Mouse (Mus musculus): ENCODE results near the gene Polr2a.
"Not testable (repeated sequence)": the region's sequence is repeated elsewhere in the genome, so short reads cannot be mapped to it uniquely, and the experiment has no call there.

Polr2a gene

DNA sequence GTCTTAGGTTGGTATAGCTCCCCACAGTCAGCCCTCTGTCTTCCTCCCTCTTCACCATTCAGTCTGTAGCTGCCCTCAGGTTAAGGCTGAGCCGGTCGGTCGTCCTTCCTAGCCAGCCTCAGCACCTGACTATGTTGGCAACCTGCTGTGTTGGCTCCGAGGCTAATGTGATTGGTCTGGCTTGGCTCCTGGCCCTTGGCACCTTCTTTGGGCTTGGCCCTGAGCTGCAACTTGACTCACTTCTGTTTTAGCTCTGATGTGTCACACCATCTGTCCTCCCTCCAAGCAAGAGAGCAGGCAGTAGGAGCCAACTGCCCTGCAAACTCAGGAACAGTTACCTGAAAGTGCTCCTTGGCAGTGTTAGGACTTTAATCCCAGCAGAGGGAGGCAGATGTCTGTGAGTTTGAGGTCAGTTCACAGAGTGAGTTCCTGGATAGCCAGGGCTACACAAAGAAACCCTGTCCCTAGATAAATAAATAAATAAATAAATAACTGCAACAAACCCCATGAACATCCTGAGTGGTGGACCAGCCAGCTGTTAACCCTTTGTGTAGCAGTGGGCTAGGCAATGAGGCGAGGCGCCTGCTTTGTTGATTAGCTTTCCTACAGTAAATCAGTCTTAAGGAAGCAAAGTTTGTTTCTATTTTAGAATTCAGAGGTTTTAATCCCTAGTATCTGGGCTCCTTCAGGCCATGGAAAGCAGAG, 51.5 kb downstream of the Polr2a start:
- in situ Hi-C loops (cut with MboI, MseI): no loop called here

DNA sequence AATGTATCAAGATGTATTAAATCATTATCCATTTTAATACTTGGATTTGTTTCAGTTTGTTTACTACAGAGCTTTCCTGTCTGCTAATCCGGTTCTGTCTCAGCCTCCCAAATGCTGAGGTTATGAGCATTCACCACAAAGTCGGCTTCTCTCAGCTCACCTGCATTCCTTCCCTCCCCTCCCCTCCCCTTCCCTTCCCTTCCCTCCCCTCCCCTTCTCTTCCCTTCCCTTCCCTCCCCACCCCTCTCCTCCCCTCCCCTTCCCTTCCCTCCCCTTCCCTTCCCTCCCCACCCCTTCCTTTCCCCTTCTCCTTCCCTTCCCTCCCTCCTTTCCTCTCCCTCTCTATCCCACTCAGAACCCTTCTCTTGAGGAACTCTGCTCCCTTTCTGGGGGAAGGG, 53.8 kb downstream of the Polr2a start:
- in situ Hi-C loops (cut with MboI, MseI): no loop called here

GRCm38 (mm10) chr11:69703814-69704612, 54.4 kb downstream of the Polr2a start:
- in situ Hi-C loops (cut with MboI, MseI): no loop called here

DNA sequence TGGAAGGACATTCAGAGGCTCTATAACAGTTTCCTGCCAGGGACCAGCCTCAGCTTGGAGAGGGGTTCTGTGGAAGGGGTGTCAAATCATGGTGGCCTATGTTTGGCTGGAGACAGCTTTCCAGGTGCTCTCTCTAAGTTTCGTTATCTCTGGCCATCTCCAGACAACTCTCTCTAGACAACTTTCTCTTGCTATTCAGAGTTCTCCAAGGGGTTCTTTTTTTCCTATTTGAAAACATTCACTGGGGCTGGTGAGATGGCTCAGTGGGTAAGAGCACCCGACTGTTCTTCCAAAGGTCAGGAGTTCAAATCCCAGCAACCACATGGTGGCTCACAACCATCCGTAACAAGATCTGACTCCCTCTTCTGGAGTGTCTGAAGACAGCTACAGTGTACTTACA, 55.1 kb downstream of the Polr2a start:
- in situ Hi-C loops (cut with MboI, MseI): not testable (repeated sequence)

DNA sequence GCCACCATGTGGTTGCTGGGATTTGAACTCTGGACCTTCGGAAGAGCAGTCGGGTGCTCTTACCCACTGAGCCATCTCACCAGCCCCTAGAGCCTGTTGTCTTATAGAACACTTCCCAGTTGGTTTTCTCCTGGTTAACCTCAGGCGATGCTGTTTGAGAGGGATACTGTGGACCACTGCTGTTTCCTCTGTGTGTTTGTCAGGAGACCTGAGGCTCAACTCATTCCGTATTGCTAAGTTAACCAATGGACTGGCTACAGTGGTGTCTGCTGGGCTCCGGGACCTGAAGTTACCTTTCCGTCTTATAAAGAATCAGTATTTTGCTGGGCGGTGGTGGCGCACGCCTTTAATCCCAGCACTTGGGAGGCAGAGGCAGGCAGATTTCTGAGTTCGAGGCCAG, 55.6 kb downstream of the Polr2a start:
- in situ Hi-C loops (cut with MboI, MseI): not testable (repeated sequence)

- in situ Hi-C loops (cut with MboI, MseI): no loop called here
These were observed 58.8 kb downstream of the Polr2a start for GRCm38 (mm10) chr11:69699595-69699994.

DNA sequence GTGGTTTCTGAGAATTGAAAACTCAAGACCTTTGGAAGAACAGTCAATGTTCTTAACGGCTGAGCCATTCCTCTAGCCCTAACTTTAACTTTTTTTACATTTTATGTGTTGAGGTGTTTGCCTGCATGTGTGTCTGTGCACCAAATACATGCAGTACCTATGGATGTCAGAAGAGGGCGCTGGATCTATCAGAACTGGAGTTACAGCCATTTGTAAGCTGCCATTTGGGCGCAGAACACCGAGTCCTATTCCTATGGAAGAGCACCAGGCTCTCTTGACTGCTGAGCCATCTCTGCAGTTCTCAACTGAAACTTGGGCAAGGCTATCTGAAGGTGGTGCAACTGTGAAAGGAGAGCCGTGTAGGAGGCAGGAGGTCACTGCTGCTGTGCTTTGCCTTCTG, 59.9 kb downstream of the Polr2a start:
- in situ Hi-C loops (cut with MboI, MseI): no loop called here

DNA sequence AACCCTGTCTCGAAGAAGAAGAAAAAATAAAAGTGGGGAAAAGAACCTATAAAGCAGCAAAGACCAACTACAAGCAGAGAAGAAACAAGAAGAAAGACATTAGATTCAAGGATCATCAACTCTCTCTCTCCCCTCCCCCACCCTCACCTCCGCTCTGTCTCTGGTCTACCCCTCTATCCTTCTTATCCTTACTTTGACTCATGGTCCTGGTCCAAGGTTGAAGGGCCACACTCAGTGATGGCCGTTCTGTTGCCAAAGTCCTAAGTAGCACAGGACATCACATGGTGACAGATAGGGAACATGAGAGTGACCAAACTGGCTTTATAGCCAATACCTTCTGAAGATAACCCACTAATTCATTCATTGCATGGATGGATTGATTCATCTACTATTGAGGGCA, 61.0 kb downstream of the Polr2a start:
- in situ Hi-C loops (cut with MboI, MseI): no loop called here

DNA sequence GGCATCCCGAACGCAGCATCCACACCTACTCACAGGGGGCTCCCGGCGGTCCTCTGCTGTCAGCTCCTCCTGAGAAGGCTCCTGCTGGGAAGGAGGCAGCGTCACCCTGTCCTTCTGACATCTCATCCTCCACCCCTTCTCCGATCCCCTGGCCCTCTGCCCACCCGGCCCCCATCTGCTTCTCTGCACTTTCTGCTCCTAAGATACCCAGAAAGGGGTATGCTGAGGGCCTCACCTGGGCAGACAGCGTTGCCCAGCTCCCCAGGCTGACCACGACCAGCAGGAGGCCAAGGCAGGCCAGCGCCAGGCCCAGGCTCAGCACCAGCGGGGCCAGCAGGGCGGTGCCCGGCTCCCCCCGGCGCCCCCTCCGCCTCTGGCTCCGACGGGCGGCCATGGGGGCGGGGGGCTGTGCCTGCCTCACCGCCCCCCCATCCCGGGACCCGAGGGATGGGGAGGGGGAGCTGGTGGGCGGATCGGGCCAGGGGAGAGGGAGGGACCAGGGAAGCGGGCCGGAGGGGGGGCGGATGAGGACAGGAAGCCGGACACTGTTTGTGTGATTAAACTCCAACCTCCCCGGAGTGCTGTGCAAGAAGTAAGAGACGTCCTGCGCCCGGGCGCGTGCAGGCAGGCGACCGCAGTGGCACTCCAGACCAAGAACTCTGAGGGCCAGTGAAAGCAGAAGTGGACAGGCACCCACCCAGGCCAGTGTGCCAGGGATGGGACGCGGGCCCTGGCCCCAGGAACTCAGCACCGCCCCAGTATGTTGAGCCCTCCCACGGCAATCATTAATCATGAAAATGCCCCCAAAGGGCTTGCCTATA, 62.9 kb downstream of the Polr2a start, which contains the start of the genes Tnfsf12 and Tnfsfm13:
Gene Tnfsf12 (minus strand): TSS at position 489 of the 821 bp plus-strand sequence.
Gene Tnfsfm13 (minus strand): TSS at position 738 of the 821 bp plus-strand sequence.
- in situ Hi-C loops (cut with MboI, MseI): no loop called here

- in situ Hi-C loops (cut with MboI, MseI): no loop called here
These were observed 63.4 kb downstream of the Polr2a start for GRCm38 (mm10) chr11:69695046-69695360.

DNA sequence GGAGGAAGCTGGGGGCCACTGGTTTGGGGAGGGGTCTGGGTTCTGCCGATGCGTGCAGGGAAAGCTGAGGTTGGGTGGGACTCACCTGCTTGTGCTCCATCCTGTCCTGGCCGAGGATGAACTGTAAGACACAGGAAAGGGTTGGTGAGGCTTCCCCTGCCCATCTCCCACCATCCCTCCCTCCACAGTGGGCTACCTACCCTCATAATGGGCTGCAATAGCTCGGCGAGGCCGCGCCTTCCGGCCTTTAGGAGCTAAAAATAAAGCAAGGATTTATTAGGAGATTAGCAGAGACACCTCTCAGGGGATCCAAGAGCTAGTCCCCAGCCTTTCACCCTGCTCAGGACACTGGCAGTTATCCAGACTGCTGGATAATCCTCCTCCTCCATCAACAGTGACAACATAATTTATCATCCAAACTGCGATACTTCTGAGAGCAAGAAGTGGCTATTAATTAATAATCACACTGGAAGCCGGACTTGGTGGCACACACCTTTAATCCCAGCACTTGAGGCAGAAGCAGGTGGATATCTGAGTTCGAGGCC, 64.9 kb downstream of the Polr2a start:
- in situ Hi-C loops (cut with MboI, MseI): no loop called here

DNA sequence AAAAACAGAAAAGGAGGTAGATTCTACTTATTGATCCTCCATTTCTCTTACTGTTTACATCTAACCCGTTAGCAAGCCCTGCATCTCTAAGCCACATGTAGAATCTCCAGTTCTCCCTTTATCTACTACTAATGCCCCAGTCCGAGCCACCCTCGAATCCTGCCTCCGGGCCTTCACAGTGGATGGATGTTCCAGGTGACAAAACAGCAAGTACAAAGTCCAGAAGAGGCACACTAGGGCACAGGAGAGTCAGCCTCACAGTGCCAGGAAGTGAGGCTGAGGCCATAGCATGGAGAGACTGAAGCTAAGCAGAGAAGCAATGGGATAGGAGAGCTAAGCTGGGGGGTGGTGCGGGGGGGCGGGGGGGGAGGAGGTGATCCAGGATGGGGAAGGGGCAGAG, 65.6 kb downstream of the Polr2a start:
- in situ Hi-C loops (cut with MboI, MseI): no loop called here

DNA sequence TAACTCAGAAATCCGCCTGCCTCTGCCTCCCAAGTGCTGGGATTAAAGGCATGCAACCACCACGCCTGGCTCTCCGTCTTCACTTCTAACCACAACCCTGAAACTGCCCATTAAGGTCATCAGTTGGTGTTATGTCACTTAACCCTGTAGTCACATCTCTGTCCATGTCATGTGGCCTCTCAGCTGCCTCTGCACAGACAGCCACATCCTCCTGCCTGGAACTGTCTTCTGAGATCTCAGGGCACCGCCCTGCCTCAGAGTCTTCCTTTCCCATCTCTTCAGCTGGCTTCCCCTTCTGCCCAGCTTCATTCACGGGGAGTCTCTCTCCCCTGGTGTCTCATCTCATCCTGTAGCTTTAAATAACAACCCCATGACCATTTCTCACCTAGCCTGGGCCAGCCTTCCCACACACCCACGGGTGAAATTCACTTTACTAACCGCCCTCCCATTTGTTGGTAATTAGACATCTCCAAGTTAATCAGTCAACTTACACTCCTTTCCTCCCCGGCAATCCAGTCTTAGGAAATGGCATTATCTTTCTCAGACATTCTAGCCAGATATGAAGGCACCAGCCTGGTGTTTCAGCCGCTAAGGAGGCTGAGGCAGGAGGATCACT, 66.1 kb downstream of the Polr2a start:
- in situ Hi-C loops (cut with MboI, MseI): no loop called here

- in situ Hi-C loops (cut with MboI, MseI): loop anchor here (5.0 kb wide), 1 partner anchor 37 kb away; no protein-coding TSS in a partner anchor
These were observed 68.5 kb downstream of the Polr2a start for GRCm38 (mm10) chr11:69689891-69690290.

DNA sequence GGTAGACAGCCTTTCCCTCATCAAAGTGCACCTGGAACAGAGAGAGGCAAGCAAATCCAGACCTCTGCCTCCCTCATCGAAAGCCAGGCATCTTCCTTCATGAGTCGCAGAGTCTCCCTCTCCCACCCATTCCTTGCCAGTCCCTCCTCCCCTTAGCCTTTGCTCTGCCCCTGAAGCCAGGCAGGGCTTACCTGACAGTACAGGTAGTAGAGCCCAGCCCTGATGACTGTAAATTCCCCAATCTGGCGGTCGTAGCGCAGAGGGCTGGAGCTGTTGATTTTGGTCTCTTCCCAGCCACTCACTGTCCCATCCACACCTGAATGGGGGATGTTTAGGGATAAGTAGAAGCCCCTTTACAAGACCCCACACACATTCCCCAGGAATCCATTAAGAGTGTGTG, 71.4 kb downstream of the Polr2a start:
- in situ Hi-C loops (cut with MboI, MseI): loop anchor here (5.0 kb wide), 1 partner anchor 40 kb away; no protein-coding TSS in a partner anchor

GRCm38 (mm10) chr11:69686377-69686776, 72.1 kb downstream of the Polr2a start:
- in situ Hi-C loops (cut with MboI, MseI): loop anchor here (5.0 kb wide), 1 partner anchor 41 kb away; no protein-coding TSS in a partner anchor

DNA sequence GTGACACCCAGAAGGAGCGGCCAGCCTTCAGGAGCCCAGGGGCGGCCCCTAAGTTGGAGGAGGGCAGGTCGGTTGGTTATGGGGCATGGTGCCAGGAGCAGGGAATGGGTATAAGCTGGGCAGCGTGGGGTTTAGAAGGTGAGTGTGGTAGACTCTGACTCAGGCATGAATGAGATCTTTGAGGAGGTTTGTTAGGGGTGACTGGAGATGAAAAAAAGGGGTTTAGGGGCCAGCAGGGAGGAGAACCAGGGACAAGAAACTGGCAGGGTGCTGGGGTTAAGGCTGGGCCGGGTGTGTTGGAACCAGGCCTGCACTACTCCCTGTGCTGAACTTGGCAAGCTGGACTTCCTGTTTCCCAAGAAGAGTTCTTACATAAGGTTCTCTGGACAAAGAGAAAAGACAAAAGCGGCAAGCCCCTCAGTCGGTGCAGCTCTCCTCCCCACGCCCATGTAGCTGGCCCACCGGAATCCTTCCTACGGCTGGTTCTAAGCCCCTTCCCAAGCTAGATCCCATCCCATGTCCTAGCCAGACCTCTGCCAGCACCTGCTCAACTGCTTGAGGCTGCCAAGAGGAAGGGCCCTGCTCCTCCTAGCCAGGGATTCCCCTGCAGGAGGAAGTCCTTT, 72.8 kb downstream of the Polr2a start, which contains the start of gene Tnfsf13:
Gene Tnfsf13 (minus strand): TSS at position 259 of the 623 bp plus-strand sequence.
- in situ Hi-C loops (cut with MboI, MseI): loop anchor here (5.0 kb wide), 1 partner anchor 42 kb away; no protein-coding TSS in a partner anchor

GRCm38 (mm10) chr11:69684936-69685335, 73.5 kb downstream of the Polr2a start:
- in situ Hi-C loops (cut with MboI, MseI): loop anchor here (5.0 kb wide), 1 partner anchor 42 kb away; no protein-coding TSS in a partner anchor

- in situ Hi-C loops (cut with MboI, MseI): no loop called here
These were observed 74.2 kb downstream of the Polr2a start for GRCm38 (mm10) chr11:69684128-69684745.

Data from T-helper 1 cell (primary cell).